Mouse (Mus musculus) liver, adult 2 months (tissue): ENCODE data around the gene Lhx6.

Experiments
- CTCF ChIP-seq: fragments of 200-500 bp; IDR thresholded peaks from 2 replicates; pipeline ENCODE4 v1.5.1; 2011; ENCODE audit warnings: low read depth, low read length, control low read depth
- POLR2A ChIP-seq: fragments of 200-500 bp; IDR thresholded peaks from 2 replicates; pipeline ENCODE4 v1.6.1; 2011; ENCODE audit warnings: low read length, control low read depth; ENCODE audit not compliant: insufficient read depth; ENCODE audit errors: extremely low read depth

- TF ChIP-seq CTCF, result no peak
- TF ChIP-seq POLR2A, result no peak; the same call in 1 of the 2 replicates
These were observed 14.1 kb downstream of the Lhx6 start for GRCm38 (mm10) chr2:36090853-36091741.
